Mouse (Mus musculus): ENCODE data around the gene Apob. TPM values are rescaled to one million over a fixed set of nuclear protein-coding genes. Genes with fewer than 3 reads are reported as not detected.
"Not testable (repeated sequence)": the region's sequence is repeated elsewhere in the genome, so short reads cannot be mapped to it uniquely, and the experiment has no call there.

Apob gene
- polyA plus RNA-seq, 1 experiment from 2014 or later: 0.04 TPM

GRCm38 (mm10) chr12:8031169-8031568, 53.7 kb downstream of the Apob start:
- H3K27me3 ChIP-seq (replicated peaks; ENCODE audit: control insufficient read depth, insufficient read depth, low read length); ATAC-seq: not testable (repeated sequence)
- WGBS: 87% methylated on average over 1 of the region's 1 CpGs

DNA sequence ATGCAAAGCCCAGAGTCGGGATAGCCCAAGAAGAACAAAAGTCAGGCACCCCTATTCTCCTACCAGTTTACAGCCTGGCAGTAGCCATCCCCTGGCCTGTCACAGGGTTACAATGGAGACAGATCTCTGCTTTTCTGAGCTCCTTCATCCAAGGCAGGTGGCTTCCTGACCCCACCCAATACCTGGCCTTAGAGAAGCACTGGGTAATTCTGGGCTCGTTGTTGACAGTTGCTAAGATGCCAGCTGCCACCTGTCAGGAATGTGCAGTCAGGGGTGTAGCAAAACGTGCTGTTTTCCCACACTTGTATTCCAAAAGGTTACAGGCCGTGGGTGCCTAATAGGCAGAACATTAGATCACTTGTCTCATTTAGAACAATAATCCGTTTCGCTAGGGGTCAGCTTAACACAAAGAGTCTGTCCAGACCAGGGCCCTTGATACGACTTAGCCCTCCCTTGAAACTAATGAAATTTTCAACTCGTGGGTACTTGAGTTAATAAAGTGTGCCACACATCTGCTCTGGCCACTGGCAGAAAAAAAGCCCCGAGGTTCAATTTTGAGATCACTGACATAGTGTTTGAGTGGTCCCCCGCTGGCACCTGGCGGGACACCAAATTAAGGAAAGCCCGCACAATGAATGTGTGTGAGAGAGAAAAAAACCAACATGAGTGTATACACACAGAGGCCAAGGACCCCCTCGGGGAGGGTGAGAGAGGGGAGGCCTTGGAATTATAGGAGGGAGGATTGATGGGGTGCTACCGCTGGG, 54.3 kb downstream of the Apob start:
- H3K27me3 ChIP-seq (replicated peaks; ENCODE audit: control insufficient read depth, insufficient read depth, low read length): peaks cover 7% of the 10 kb centered on the region
- 11% methylated on average over 14 of the region's 14 CpGs for WGBS

More at GRCm38 (mm10) chr12:8031169-8031568, 53.7 kb downstream of the Apob start:
- H3K9me3 ChIP-seq (ENCODE audit: control insufficient read depth, low read length); H3K27ac ChIP-seq (ENCODE audit: low read depth, low read length); H3K4me3 ChIP-seq (ENCODE audit: low read length); H3K4me2 ChIP-seq (ENCODE audit: low read length); H3K36me3 ChIP-seq (ENCODE audit: control insufficient read depth, insufficient read depth, low read length); H3K9ac ChIP-seq (ENCODE audit: low read depth, low read length); H3K4me1 ChIP-seq (ENCODE audit: control insufficient read depth, insufficient read depth, low read depth, low read length): not testable (repeated sequence)

GRCm38 (mm10) chr12:8032359-8032755, 54.9 kb downstream of the Apob start:
- Histone ChIP-seq H3K27ac (ENCODE audit: low read depth, low read length) (no peak overlapping the region), H3K27me3 (replicated peaks; ENCODE audit: control insufficient read depth, insufficient read depth, low read length) (peaks cover 7% of the 10 kb centered on the region), H3K4me1 (ENCODE audit: control insufficient read depth, insufficient read depth, low read depth, low read length) (no peaks in the 10 kb centered on the region), H3K4me3 (ENCODE audit: low read length) (no peak overlapping the region), H3K36me3 (ENCODE audit: control insufficient read depth, insufficient read depth, low read length) (no peaks in the 10 kb centered on the region), H3K9ac (ENCODE audit: low read depth, low read length) (no peak overlapping the region), H3K9me3 (ENCODE audit: control insufficient read depth, low read length) (no peaks in the 10 kb centered on the region), H3K4me2 (ENCODE audit: low read length) (no peak overlapping the region)
- 19% methylated on average over 4 of the region's 4 CpGs for WGBS
- ATAC-seq: peak; percentile 50

More for the DNA sequence above, 54.3 kb downstream of the Apob start:
- H3K4me1 ChIP-seq (ENCODE audit: control insufficient read depth, insufficient read depth, low read depth, low read length): no peaks in the 10 kb centered on the region
- no peaks in the 10 kb centered on the region for H3K9me3 ChIP-seq (ENCODE audit: control insufficient read depth, low read length)
- no peak overlapping the region for H3K4me3 ChIP-seq (ENCODE audit: low read length)
- ATAC-seq: peak; percentile 76
- no peak overlapping the region for H3K9ac ChIP-seq (ENCODE audit: low read depth, low read length)
- no peaks in the 10 kb centered on the region for H3K36me3 ChIP-seq (ENCODE audit: control insufficient read depth, insufficient read depth, low read length)
- no peak overlapping the region for H3K27ac ChIP-seq (ENCODE audit: low read depth, low read length)
- no peak overlapping the region for H3K4me2 ChIP-seq (ENCODE audit: low read length)

DNA sequence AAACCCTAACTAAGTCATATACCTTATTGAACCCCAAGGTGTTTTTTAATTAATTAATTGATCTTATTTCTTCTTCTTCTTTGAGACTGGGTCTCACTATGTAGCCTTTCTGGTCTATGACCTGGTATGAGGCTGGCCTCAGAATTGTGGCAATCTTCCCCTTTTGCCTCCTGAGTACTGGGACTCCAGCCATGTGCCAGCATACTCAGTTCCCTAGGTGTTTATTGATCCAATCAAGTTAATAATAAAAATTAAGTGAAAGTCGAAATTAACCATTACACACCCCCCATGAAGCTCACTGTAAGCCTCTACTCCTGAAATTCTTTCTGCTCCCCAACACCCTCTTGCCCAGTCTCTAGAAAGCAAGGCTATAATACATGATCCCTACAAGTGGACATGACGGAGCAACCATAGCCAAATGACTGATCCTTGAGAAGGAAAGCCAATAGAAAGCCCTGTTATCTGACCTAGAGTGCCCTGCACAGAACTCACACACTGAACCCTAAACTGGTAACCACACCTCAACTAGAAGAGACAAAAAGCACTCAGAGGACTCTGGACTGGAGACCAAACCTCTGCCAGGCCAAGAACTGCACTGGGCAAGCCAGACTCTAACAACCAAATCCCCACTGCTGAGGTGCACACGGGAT, 60.8 kb downstream of the Apob start:
- 82% methylated on average over 3 of the region's 3 CpGs for WGBS
- no peaks in the 10 kb centered on the region for H3K4me1 ChIP-seq (ENCODE audit: control insufficient read depth, insufficient read depth, low read depth, low read length)
- no peak overlapping the region for H3K9ac ChIP-seq (ENCODE audit: low read depth, low read length)
- no peaks in the 10 kb centered on the region for H3K27me3 ChIP-seq (replicated peaks; ENCODE audit: control insufficient read depth, insufficient read depth, low read length)
- ATAC-seq: no peak
- H3K36me3 ChIP-seq (ENCODE audit: control insufficient read depth, insufficient read depth, low read length): no peaks in the 10 kb centered on the region
- H3K4me2 ChIP-seq (ENCODE audit: low read length): no peak overlapping the region
- no peak overlapping the region for H3K4me3 ChIP-seq (ENCODE audit: low read length)
- no peak overlapping the region for H3K27ac ChIP-seq (ENCODE audit: low read depth, low read length)
- H3K9me3 ChIP-seq (ENCODE audit: control insufficient read depth, low read length): no peaks in the 10 kb centered on the region

DNA sequence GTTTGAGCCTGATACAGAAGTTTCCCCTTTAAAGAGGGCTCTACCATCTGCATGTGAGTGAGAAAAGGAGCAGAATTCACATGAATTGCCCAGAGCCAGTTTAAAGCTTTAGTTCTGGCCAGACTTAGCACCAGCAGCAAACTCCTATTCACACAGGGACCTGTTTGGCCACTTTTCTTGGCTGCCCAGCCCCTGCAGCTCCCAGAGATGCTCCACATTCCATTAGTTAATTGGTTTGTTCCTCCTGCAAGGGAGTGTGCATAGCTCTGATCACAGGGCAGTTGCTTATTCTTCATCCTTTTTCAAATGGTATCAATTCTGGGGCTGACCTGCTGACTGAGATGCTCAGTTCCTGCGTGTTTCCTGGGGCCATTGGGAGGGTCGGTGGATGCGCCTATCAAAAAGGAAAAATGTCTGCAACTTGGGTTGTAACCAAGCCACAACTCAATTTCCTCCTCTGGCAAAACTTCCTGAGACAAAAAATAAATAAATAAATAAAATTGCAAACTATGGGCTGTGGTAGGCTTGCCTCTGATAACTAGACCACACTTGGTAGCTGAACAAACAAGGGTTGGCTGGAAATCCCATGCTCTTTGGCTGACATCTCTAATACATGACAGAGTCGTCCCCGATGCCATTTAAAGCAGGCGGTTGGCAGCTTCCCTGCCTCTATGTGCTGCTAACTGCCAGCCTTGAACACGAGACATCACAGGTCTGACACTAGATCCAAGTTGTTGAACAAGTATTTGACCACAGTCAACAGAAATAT, 65.4 kb downstream of the Apob start:
- H3K9ac ChIP-seq (ENCODE audit: low read depth, low read length): no peak overlapping the region
- WGBS: 74% methylated on average over 7 of the region's 7 CpGs
- H3K9me3 ChIP-seq (ENCODE audit: control insufficient read depth, low read length): no peaks in the 10 kb centered on the region
- ATAC-seq: no peak
- no peaks in the 10 kb centered on the region for H3K27me3 ChIP-seq (replicated peaks; ENCODE audit: control insufficient read depth, insufficient read depth, low read length)
- H3K36me3 ChIP-seq (ENCODE audit: control insufficient read depth, insufficient read depth, low read length): no peaks in the 10 kb centered on the region
- no peak overlapping the region for H3K4me3 ChIP-seq (ENCODE audit: low read length)
- no peak overlapping the region for H3K4me2 ChIP-seq (ENCODE audit: low read length)
- no peaks in the 10 kb centered on the region for H3K4me1 ChIP-seq (ENCODE audit: control insufficient read depth, insufficient read depth, low read depth, low read length)
- no peak overlapping the region for H3K27ac ChIP-seq (ENCODE audit: low read depth, low read length)

DNA sequence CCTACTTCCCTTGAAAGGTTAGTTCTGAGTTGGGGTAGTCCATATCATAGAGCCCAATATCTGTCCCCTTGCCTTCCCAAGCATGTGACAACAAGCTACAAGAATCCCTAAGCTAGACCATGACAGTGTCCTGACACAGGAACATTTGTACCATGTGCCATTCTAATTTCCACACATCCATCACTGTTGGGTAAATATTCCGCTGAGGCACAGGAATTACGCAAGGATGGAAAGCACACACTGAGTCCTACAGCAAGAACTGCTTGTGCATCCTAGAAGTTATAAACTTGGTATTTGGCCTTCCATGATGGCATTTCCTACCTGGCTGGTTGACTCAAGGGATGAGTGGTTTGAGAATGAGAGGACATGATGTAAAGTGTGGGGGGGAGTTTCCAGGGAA, 69.6 kb downstream of the Apob start:
- Histone ChIP-seq H3K36me3 (ENCODE audit: control insufficient read depth, insufficient read depth, low read length) (no peaks in the 10 kb centered on the region), H3K4me3 (ENCODE audit: low read length) (no peak overlapping the region), H3K27ac (ENCODE audit: low read depth, low read length) (no peak overlapping the region), H3K9ac (ENCODE audit: low read depth, low read length) (no peak overlapping the region), H3K27me3 (replicated peaks; ENCODE audit: control insufficient read depth, insufficient read depth, low read length) (no peaks in the 10 kb centered on the region), H3K4me1 (ENCODE audit: control insufficient read depth, insufficient read depth, low read depth, low read length) (no peaks in the 10 kb centered on the region), H3K4me2 (ENCODE audit: low read length) (no peak overlapping the region), H3K9me3 (ENCODE audit: control insufficient read depth, low read length) (no peaks in the 10 kb centered on the region)
- no peak for ATAC-seq
- WGBS: 95% methylated on average over 2 of the region's 2 CpGs

- H3K36me3 ChIP-seq (ENCODE audit: control insufficient read depth, insufficient read depth, low read length): no peaks in the 10 kb centered on the region
- WGBS: 67% methylated on average over 1 of the region's 1 CpGs
- H3K4me2 ChIP-seq (ENCODE audit: low read length): no peak overlapping the region
- H3K4me1 ChIP-seq (ENCODE audit: control insufficient read depth, insufficient read depth, low read depth, low read length): no peaks in the 10 kb centered on the region
- H3K9me3 ChIP-seq (ENCODE audit: control insufficient read depth, low read length): no peaks in the 10 kb centered on the region
- no peak overlapping the region for H3K4me3 ChIP-seq (ENCODE audit: low read length)
- H3K27me3 ChIP-seq (replicated peaks; ENCODE audit: control insufficient read depth, insufficient read depth, low read length): no peaks in the 10 kb centered on the region
- ATAC-seq: no peak
- no peak overlapping the region for H3K9ac ChIP-seq (ENCODE audit: low read depth, low read length)
- H3K27ac ChIP-seq (ENCODE audit: low read depth, low read length): no peak overlapping the region
Measured at GRCm38 (mm10) chr12:8047789-8048309, 70.4 kb downstream of the Apob start.

DNA sequence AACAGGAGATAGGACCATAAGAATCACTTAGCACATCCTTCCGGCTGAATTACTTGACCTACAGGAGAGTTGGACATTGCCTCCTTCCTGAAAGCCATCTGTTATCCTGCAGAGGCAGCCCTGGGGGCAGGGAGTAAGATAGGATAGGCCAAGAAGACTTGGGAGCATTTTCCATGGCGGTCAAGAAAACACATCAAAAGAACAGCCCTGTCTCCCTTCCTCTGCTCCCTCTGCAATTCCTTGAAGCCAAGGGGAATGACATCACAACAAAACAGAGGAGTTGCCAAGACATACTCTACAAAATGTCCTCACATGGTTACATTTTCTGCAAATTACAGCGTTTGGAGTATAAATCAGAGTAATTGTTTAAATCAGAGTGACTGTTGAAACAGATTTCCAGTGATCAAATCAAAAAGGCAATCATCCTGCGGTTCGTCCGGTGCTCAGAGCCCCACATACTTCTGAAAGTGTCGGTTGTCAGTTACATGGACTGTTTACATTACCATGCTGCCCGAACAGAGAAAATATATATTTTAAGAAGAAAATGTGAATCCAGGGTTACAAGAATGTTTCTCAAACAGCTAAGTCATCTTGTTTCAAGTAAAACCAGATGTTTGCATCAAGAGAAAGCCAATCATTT, 78.7 kb downstream of the Apob start:
- no peak for ATAC-seq
- Histone ChIP-seq H3K4me3 (ENCODE audit: low read length) (no peak overlapping the region), H3K27ac (ENCODE audit: low read depth, low read length) (no peak overlapping the region), H3K36me3 (ENCODE audit: control insufficient read depth, insufficient read depth, low read length) (no peaks in the 10 kb centered on the region), H3K9me3 (ENCODE audit: control insufficient read depth, low read length) (no peaks in the 10 kb centered on the region), H3K4me2 (ENCODE audit: low read length) (no peak overlapping the region), H3K27me3 (replicated peaks; ENCODE audit: control insufficient read depth, insufficient read depth, low read length) (no peaks in the 10 kb centered on the region), H3K9ac (ENCODE audit: low read depth, low read length) (no peak overlapping the region), H3K4me1 (ENCODE audit: control insufficient read depth, insufficient read depth, low read depth, low read length) (no peaks in the 10 kb centered on the region)
- WGBS: 79% methylated on average over 8 of the region's 8 CpGs
